Comparison of ENCODE assay signal across 10 mouse cellular contexts in genomic region chr2:25862696-25863270, GRCm38 (mm10). TPM values are rescaled to one million over a fixed set of nuclear protein-coding genes. Genes with fewer than 3 reads are reported as not detected.
DNase-seq lines count a peak whose midpoint lies in the region; ATAC-seq and TF ChIP-seq lines count a peak whose summit lies in the region.
"Had no signal": no experiment of that assay in that cellular context is flagged by ENCODE, and none has a peak within 500 bp of the region (broad histone marks: within the 10 kb centered on the region; RNA-seq: fewer than 3 reads in every experiment).

No protein-coding gene starts in this region.

- peaks cover 9% of the 10 kb centered on the region for H3K4me1 ChIP-seq in kidney, embryonic 14.5 days (ENCODE audit: control insufficient read depth, insufficient read depth, low read length)
- H3K4me1 ChIP-seq in forebrain, embryonic 14.5 days (ENCODE audit: control insufficient read depth, insufficient read depth, low read length), result peaks cover 13% of the 10 kb centered on the region; the same call in 1 of the 2 replicates
- H3K4me1 ChIP-seq in midbrain, embryonic 12.5 days, result peaks cover 21% of the 10 kb centered on the region

- no peak overlapping the region for H3K4me3 ChIP-seq in kidney, embryonic 14.5 days (ENCODE audit: low read length)
- no peak overlapping the region; the same call in 1 of the 2 replicates for H3K4me3 ChIP-seq in forebrain, embryonic 14.5 days (ENCODE audit: low read depth, low read length)
- H3K4me3 ChIP-seq in midbrain, embryonic 12.5 days, result no peak overlapping the region

- TF ChIP-seq POLR2A in brain, embryonic 14.5 days (IDR thresholded peaks at IDR 0.05; ENCODE audit: borderline replicate concordance, extremely low read depth, insufficient read depth, insufficient read length, poor library complexity, severe bottlenecking), result no peak

- H3K4me2 ChIP-seq in kidney, embryonic 14.5 days (replicated peaks; ENCODE audit: low read depth, low read length), result peak overlapping the region; percentile 96; the same call in 1 of the 2 replicates
- H3K4me2 ChIP-seq in forebrain, embryonic 14.5 days (ENCODE audit: low read length), result peak overlapping the region; percentile 96
- H3K4me2 ChIP-seq in midbrain, embryonic 12.5 days (replicated peaks), result peak overlapping the region; percentile 99

- H3K27ac ChIP-seq in kidney, embryonic 14.5 days (ENCODE audit: low read depth, low read length), result no peak overlapping the region
- H3K27ac ChIP-seq in forebrain, embryonic 14.5 days (ENCODE audit: low read depth, low read length), result no peak overlapping the region
- H3K27ac ChIP-seq in midbrain, embryonic 12.5 days (replicated peaks), result no peak overlapping the region

- H3K9me3 ChIP-seq in kidney, embryonic 14.5 days (ENCODE audit: control insufficient read depth, low read length), result no peaks in the 10 kb centered on the region
- H3K9me3 ChIP-seq in forebrain, embryonic 14.5 days (replicated peaks; ENCODE audit: control insufficient read depth, low read length), result no peaks in the 10 kb centered on the region
- no peaks in the 10 kb centered on the region for H3K9me3 ChIP-seq in midbrain, embryonic 12.5 days
- H3K9me3 ChIP-seq: G1E had no signal

- no peaks in the 10 kb centered on the region for H3K36me3 ChIP-seq in kidney, embryonic 14.5 days (ENCODE audit: control insufficient read depth, insufficient read depth, low read length)
- H3K36me3 ChIP-seq in forebrain, embryonic 14.5 days (ENCODE audit: control insufficient read depth, insufficient read depth, low read length), result no peaks in the 10 kb centered on the region
- no peaks in the 10 kb centered on the region for H3K36me3 ChIP-seq in midbrain, embryonic 12.5 days
- H3K36me3 ChIP-seq: G1E had no signal

- H3K9ac ChIP-seq in kidney, embryonic 14.5 days (ENCODE audit: low read depth, low read length), result no peak overlapping the region
- H3K9ac ChIP-seq in forebrain, embryonic 14.5 days (ENCODE audit: low read length), result no peak overlapping the region
- no peak overlapping the region for H3K9ac ChIP-seq in midbrain, embryonic 12.5 days (replicated peaks)

- ATAC-seq in kidney, embryonic 14.5 days (ENCODE audit: low FRiP score, low TSS enrichment), result no peak
- ATAC-seq in forebrain, embryonic 14.5 days, result no peak
- ATAC-seq in midbrain, embryonic 12.5 days (ENCODE audit: low FRiP score, low read depth), result no peak
- ATAC-seq in megakaryocyte, adult 5-6 weeks (ENCODE audit: poor library complexity, severe bottlenecking), result no peak
- ATAC-seq in granulocyte monocyte progenitor cell, adult 5-6 weeks (replicated peaks; ENCODE audit: poor library complexity, severe bottlenecking), result no peak

- H3K27me3 ChIP-seq in kidney, embryonic 14.5 days (ENCODE audit: control insufficient read depth, insufficient read depth, low read length), result peaks cover 23% of the 10 kb centered on the region
- peaks cover 16% of the 10 kb centered on the region; the same call in 1 of the 2 replicates for H3K27me3 ChIP-seq in forebrain, embryonic 14.5 days (replicated peaks; ENCODE audit: control insufficient read depth, insufficient read depth, low read length)
- H3K27me3 ChIP-seq in midbrain, embryonic 12.5 days, result peaks cover 59% of the 10 kb centered on the region

- 64% methylated on average over 5 of the region's 5 CpGs for WGBS in kidney, embryonic 14.5 days
- WGBS in forebrain, embryonic 14.5 days, result 49% methylated on average over 5 of the region's 5 CpGs
- WGBS in midbrain, embryonic 12.5 days, result 62% methylated on average over 5 of the region's 5 CpGs

- DNase-seq in kidney, adult 8-10 months, result no peak
- DNase-seq in brain, embryonic 14.5 days (ENCODE audit: low read depth), result peak; percentile 20
- no peak for DNase-seq in forebrain, embryonic 14.5 days (ENCODE audit: low spot score)
- DNase-seq in urinary bladder, adult 2 months (ENCODE audit: low spot score), result no peak

- no peak for TF ChIP-seq CTCF in brain, embryonic 14.5 days (IDR thresholded peaks at IDR 0.05; ENCODE audit: borderline replicate concordance, extremely low read depth, insufficient read depth, insufficient read length)

RNA-seq across cellular contexts. Expression of gene Kcnt1, which starts 0.8 kb away (rescaled TPM):
- polyA plus RNA-seq in kidney, embryonic 14.5 days (2014; fragmentation: Nextera tagmentation; extraction: Ambion mirVana), result 0.07 and 0.67 TPM in 2 replicates
- polyA plus RNA-seq in brain, embryonic 14.5 days (2012; rRNA removed), result 52.1 and 60.1 TPM in 2 replicates
- 3.3 and 5.3 TPM in 2 replicates for polyA plus RNA-seq in forebrain, embryonic 14.5 days (2014; fragmentation: Nextera tagmentation; extraction: Ambion mirVana)
- polyA plus RNA-seq in midbrain, embryonic 12.5 days (2016; fragmentation: Nextera tagmentation; extraction: Ambion mirVana), result 2.4 TPM in 2 replicates
- total RNA-seq in megakaryocyte, adult 5-6 weeks (2015), result not detected in 2 replicates
- total RNA-seq in megakaryocyte, adult 5-6 weeks (2017), result not detected in 2 replicates
- 6.7 and 7.4 TPM in 2 replicates for polyA plus RNA-seq in urinary bladder, adult 2 months (2012; rRNA removed)
- total RNA-seq in granulocyte monocyte progenitor cell, adult 5-6 weeks (2014; fragmentation: Nextera tagmentation), result not detected in 2 replicates
- not detected in 2 replicates for total RNA-seq in granulocyte monocyte progenitor cell, adult 5-6 weeks (2017)
- polyA plus RNA-seq: G1E had no signal

RNA-seq across cellular contexts. Expression of gene Sohlh1, which starts 15.7 kb away (rescaled TPM):
- not detected in 2 replicates for polyA plus RNA-seq in kidney, embryonic 14.5 days (2014; fragmentation: Nextera tagmentation; extraction: Ambion mirVana)
- not detected in 2 replicates for polyA plus RNA-seq in brain, embryonic 14.5 days (2012; rRNA removed)
- not detected in 2 replicates for polyA plus RNA-seq in forebrain, embryonic 14.5 days (2014; fragmentation: Nextera tagmentation; extraction: Ambion mirVana)
- polyA plus RNA-seq in midbrain, embryonic 12.5 days (2016; fragmentation: Nextera tagmentation; extraction: Ambion mirVana), result not detected in 2 replicates
- not detected in 2 replicates for total RNA-seq in megakaryocyte, adult 5-6 weeks (2015)
- total RNA-seq in megakaryocyte, adult 5-6 weeks (2017), result not detected in 2 replicates
- polyA plus RNA-seq in urinary bladder, adult 2 months (2012; rRNA removed), result 0.04 TPM in 1 of 2 replicates, not detected in the other
- not detected in 2 replicates for total RNA-seq in granulocyte monocyte progenitor cell, adult 5-6 weeks (2014; fragmentation: Nextera tagmentation)
- total RNA-seq in granulocyte monocyte progenitor cell, adult 5-6 weeks (2017), result not detected in 2 replicates
- total RNA-seq: G1E; left cerebral cortex, postnatal 10 days had no signal
- polyA plus RNA-seq: G1E had no signal

RNA-seq across cellular contexts. Expression of gene Lcn9, which starts 39.8 kb away (rescaled TPM):
- polyA plus RNA-seq in kidney, embryonic 14.5 days (2014; fragmentation: Nextera tagmentation; extraction: Ambion mirVana), result not detected in 2 replicates
- polyA plus RNA-seq in brain, embryonic 14.5 days (2012; rRNA removed), result not detected in 2 replicates
- not detected in 2 replicates for polyA plus RNA-seq in forebrain, embryonic 14.5 days (2014; fragmentation: Nextera tagmentation; extraction: Ambion mirVana)
- not detected in 2 replicates for polyA plus RNA-seq in midbrain, embryonic 12.5 days (2016; fragmentation: Nextera tagmentation; extraction: Ambion mirVana)
- total RNA-seq in megakaryocyte, adult 5-6 weeks (2015), result not detected in 2 replicates
- not detected in 2 replicates for total RNA-seq in megakaryocyte, adult 5-6 weeks (2017)
- polyA plus RNA-seq in urinary bladder, adult 2 months (2012; rRNA removed), result not detected in 2 replicates
- not detected in 2 replicates for total RNA-seq in granulocyte monocyte progenitor cell, adult 5-6 weeks (2014; fragmentation: Nextera tagmentation)
- total RNA-seq in granulocyte monocyte progenitor cell, adult 5-6 weeks (2017), result not detected in 2 replicates
- total RNA-seq: G1E; left cerebral cortex, postnatal 10 days had no signal
- polyA plus RNA-seq: G1E had no signal

RNA-seq across cellular contexts. Expression of gene Glt6d1, which starts 47.1 kb away (rescaled TPM):
- polyA plus RNA-seq in kidney, embryonic 14.5 days (2014; fragmentation: Nextera tagmentation; extraction: Ambion mirVana), result not detected in 2 replicates
- polyA plus RNA-seq in brain, embryonic 14.5 days (2012; rRNA removed), result not detected in 2 replicates
- polyA plus RNA-seq in forebrain, embryonic 14.5 days (2014; fragmentation: Nextera tagmentation; extraction: Ambion mirVana), result not detected in 2 replicates
- not detected in 2 replicates for polyA plus RNA-seq in midbrain, embryonic 12.5 days (2016; fragmentation: Nextera tagmentation; extraction: Ambion mirVana)
- total RNA-seq in megakaryocyte, adult 5-6 weeks (2015), result not detected in 2 replicates
- not detected in 2 replicates for total RNA-seq in megakaryocyte, adult 5-6 weeks (2017)
- polyA plus RNA-seq in urinary bladder, adult 2 months (2012; rRNA removed), result not detected in 2 replicates
- not detected in 2 replicates for total RNA-seq in granulocyte monocyte progenitor cell, adult 5-6 weeks (2014; fragmentation: Nextera tagmentation)
- not detected in 2 replicates for total RNA-seq in granulocyte monocyte progenitor cell, adult 5-6 weeks (2017)
- total RNA-seq: G1E; left cerebral cortex, postnatal 10 days had no signal
- polyA plus RNA-seq: G1E had no signal
